Mouse (Mus musculus) G1E (cell line): Measurements from ENCODE around the gene Sbno2.

Experiments used
- CTCF ChIP-seq: IDR thresholded peaks from 2 replicates; pipeline ENCODE4 v1.5.1; 2012; ENCODE audit warnings: low read depth, low read length, inconsistent platforms, mixed read lengths
- GATA1 ChIP-seq: IDR thresholded peaks from 2 replicates; pipeline ENCODE4 v1.6.1; 2012; ENCODE audit warnings: borderline replicate concordance, low read length, inconsistent platforms, mixed read lengths
- POLR2AphosphoS5 ChIP-seq: IDR thresholded peaks from 2 replicates; pipeline ENCODE4 v1.6.1; 2012; ENCODE audit warnings: low read depth, low read length, inconsistent platforms; ENCODE audit not compliant: insufficient replicate concordance
- TAL1 ChIP-seq: conservative IDR thresholded peaks from 2 replicates; pipeline ENCODE4 v1.6.1; 2012; ENCODE audit warnings: low read depth, low read length, inconsistent platforms, mixed read lengths

DNA sequence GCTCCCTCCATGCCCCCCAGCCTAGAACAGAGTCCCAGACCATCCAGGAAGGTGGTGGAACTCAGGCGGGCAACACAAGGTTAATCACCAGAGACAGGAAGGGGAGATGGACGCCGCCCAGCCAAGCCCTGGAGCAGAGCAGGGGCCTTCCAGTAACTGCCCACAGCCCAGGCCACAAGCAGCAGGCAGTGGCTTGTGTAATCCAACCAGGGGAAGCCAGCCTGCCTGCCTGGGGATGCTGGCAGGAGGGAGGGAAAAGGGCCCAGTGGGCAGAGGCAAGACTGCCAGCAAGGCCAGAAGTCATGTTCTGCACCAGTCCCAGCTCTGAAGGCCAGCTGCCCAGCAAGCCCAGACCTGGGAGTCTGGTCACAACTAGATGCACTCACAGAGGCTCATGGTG lies 18.5 kb downstream of the Sbno2 start:
- TF ChIP-seq GATA1 (no peak), CTCF (no peak), TAL1 (no peak), POLR2AphosphoS5 (no peak)
